ENCODE assay signal across 8 mouse cellular contexts in the genomic region with DNA sequence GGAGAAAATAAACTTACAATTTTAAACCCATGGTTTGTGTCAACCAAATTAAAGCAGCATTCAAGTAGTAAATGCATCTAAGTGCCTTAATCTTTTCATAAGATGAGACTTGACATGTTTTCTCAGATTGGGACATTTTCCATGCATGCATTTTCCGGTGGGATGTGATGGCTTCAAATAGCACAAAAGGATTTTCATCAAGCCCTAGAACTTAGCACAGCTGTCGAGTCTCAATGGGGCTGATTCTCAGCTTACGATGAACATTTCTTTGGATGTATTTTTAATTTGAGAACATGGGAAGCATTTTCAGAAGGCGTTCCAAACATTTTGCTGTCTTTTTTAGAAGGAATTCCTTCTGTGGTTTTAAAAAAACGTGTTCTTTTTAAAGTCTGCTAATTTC. TPM values are rescaled to one million over a fixed set of nuclear protein-coding genes. Genes with fewer than 3 reads are reported as not detected.
DNase-seq lines count a peak whose midpoint lies in the region; ATAC-seq and TF ChIP-seq lines count a peak whose summit lies in the region.
"Had no signal": no experiment of that assay in that cellular context is flagged by ENCODE, and none has a peak within 500 bp of the region (broad histone marks: within the 10 kb centered on the region; RNA-seq: fewer than 3 reads in every experiment).

No protein-coding gene starts in this region.

- peak; percentile 25 for DNase-seq in kidney, postnatal 0 days (ENCODE audit: low spot score)
- DNase-seq in kidney, postnatal 36 days: no peak
- DNase-seq in 416B (ENCODE audit: low read depth): peak; percentile 26
- peak; percentile 6 for DNase-seq in CD4-positive helper T cell, adult 2 months (ENCODE audit: low read depth, low spot score)
- peak; percentile 47 for DNase-seq in induced T-regulatory cell, adult 2 months (ENCODE audit: low read depth)
- no peak for DNase-seq in T-cell, adult 2 months (ENCODE audit: low spot score)
- DNase-seq in gastrocnemius, adult 8-10 months (ENCODE audit: low spot score in 2 of 2): no peak
- DNase-seq: kidney, postnatal 10 days had no signal

- no peak overlapping the region for H3K9ac ChIP-seq in kidney, postnatal 0 days (ENCODE audit: low read depth, low read length)

- H3K4me3 ChIP-seq in kidney, postnatal 0 days (replicated peaks; ENCODE audit: low read depth, low read length): no peak overlapping the region

- no peak for ATAC-seq in kidney, postnatal 0 days (replicated peaks; ENCODE audit: low FRiP score, low read depth)

- no peaks in the 10 kb centered on the region for H3K27me3 ChIP-seq in kidney, postnatal 0 days (ENCODE audit: insufficient read depth, low read length)

- no peaks in the 10 kb centered on the region for H3K36me3 ChIP-seq in kidney, postnatal 0 days (ENCODE audit: insufficient read depth, low read length)

- H3K9me3 ChIP-seq in kidney, postnatal 0 days (replicated peaks; ENCODE audit: low read length): no peaks in the 10 kb centered on the region

- no peak overlapping the region for H3K27ac ChIP-seq in kidney, postnatal 0 days

- no peak for TF ChIP-seq CTCF in kidney, postnatal 0 days (IDR thresholded peaks at IDR 0.05; ENCODE audit: low read depth)

- WGBS in kidney, postnatal 0 days: 53% methylated on average over 5 of the region's 5 CpGs

- no peak overlapping the region for H3K4me2 ChIP-seq in kidney, postnatal 0 days (ENCODE audit: low read length)

- no peaks in the 10 kb centered on the region for H3K4me1 ChIP-seq in kidney, postnatal 0 days (replicated peaks; ENCODE audit: insufficient read depth, low read length)

RNA-seq across cellular contexts. Expression of a gene that starts 1.3 kb away (rescaled TPM):
- 0.74 and 0.77 TPM in 2 replicates for polyA plus RNA-seq in kidney, postnatal 0 days (2015; fragmentation: Nextera tagmentation; extraction: Ambion mirVana)
- total RNA-seq in gastrocnemius, adult 8-10 months (2022): under 1 TPM in 2 of 4 experiments, not detected in 2; 0.07 to 0.88 TPM

Comparison
In these comparisons a context has a peak if more than half of its experiments do, and no peak if none do; other contexts are left out.
1. DNase-seq: peak in kidney, postnatal 0 days (single experiment), 416B (single experiment), CD4-positive helper T cell, adult 2 months (single experiment) and induced T-regulatory cell, adult 2 months (single experiment); none in kidney, postnatal 36 days (0 of 2), T-cell, adult 2 months (single experiment) and gastrocnemius, adult 8-10 months (0 of 2).